Mouse (Mus musculus): ENCODE results near the gene Plek2. TPM values are rescaled to one million over a fixed set of nuclear protein-coding genes. Genes with fewer than 3 reads are reported as not detected.
A peak's percentile ranks its signal among the peaks of the same experiment; 100 is the strongest.
"Not testable (repeated sequence)": the region's sequence is repeated elsewhere in the genome, so short reads cannot be mapped to it uniquely, and the experiment has no call there.

Plek2 gene
- 0.38 and 0.85 TPM in 2 replicates for total RNA-seq (2021)
- long read RNA-seq, experiment 1, result 0 reads
- long read RNA-seq, experiment 2, partial matches to known transcripts, result 0 of 4 reads
- long read RNA-seq, experiment 2, other reads (novel, unspliced or antisense), result 0 of 4 reads

DNA sequence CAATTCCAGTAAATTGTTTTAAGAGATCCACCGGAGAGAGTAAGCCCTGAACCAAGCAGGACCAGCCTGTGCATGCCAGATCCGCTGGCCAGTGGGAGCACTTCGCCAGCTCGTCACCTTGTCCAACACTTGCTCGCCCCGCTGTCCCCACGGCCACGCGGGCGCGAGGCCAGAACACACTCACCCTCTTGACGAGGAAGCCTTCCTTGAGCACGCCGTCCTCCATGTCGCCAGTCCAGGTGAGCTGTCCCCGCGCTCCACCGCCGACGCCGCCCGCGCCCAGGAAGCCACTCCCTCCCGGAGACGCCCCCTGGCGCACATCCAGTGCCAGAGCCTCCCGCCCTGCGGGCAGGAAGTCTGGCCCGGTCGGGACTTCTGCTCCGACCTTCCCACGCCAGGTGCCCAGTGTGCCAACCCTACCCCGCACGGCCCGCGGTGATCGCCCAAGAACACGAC, at the start of gene Plek2:
TSS of gene Plek2 (minus strand) at position 258 of the 456 bp plus-strand sequence.
- DNase-seq, result peak; percentile 89

GRCm38 (mm10) chr12:78956405-78956804, 49.6 kb upstream of the Plek2 start:
- DNase-seq, result no peak

DNA sequence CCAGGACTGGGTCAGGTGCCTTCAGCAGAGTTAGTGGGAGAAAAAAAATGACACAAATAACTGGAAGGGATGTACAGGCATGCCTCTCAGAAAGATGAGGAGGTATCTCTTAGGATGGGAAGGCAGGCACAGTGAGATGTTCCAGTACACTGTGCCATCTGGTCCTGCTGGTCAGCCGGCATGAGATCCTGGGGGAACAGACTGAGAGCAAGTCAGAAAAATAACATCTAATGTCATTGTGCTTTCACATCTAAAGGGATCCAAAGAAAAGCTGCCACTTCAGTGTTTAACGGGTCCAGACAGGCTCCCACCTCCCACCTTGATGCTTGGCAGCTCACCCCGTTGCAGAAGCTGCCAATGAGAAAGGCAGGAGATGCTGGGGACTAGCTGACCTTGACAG, 45.7 kb upstream of the Plek2 start:
- DNase-seq, result no peak

GRCm38 (mm10) chr12:78952053-78952452, 45.3 kb upstream of the Plek2 start:
- DNase-seq, result no peak

GRCm38 (mm10) chr12:78947661-78948060, 40.9 kb upstream of the Plek2 start:
- DNase-seq, result no peak

GRCm38 (mm10) chr12:78947161-78947560, 40.4 kb upstream of the Plek2 start:
- no peak for DNase-seq

- DNase-seq, result no peak
Measured at GRCm38 (mm10) chr12:78942931-78943330, 36.2 kb upstream of the Plek2 start.

DNA sequence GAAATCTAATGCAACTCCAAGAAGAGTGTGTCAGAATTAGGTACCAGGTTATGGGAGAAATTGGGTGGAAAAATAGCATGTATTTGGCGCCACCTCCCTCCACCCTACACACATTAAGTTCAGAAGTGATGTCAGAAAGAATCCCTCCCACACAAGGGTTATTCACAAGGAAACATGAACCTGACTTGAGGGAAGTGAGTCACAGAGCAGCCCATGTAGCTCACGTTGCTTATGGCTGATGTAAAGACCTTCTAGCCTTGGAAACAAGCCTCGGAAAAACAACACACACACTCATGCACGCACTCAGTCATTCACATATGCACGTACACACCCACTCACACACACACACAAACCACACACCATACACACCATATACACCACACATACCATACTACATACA, 33.3 kb upstream of the Plek2 start:
- no peak for DNase-seq

- DNase-seq, result no peak
Measured at GRCm38 (mm10) chr12:78939393-78940037, 32.8 kb upstream of the Plek2 start.

- DNase-seq, result no peak
Measured at GRCm38 (mm10) chr12:78936494-78936893, 29.7 kb upstream of the Plek2 start.

DNA sequence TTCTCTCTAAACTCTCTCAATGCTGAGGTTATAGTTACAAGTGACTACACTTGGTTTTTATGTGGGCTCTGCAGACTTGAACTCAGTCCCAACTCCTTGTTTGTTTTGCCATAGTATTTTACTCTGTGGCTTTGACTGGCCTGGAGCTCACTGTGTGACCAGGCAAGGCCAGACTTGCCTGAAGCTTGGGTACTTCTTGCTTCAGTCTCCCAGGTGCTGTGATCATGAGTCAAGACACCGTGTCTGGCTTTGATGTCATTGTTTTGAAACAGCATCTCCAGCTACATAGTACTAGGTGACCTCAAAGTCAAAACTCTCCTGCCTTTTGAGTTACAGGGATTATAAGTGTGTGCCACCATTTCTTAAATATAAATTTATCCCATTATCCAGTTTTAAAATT, 23.1 kb upstream of the Plek2 start:
- DNase-seq, result no peak

- DNase-seq, result no peak
Measured at GRCm38 (mm10) chr12:78927287-78927686, 20.5 kb upstream of the Plek2 start.

DNA sequence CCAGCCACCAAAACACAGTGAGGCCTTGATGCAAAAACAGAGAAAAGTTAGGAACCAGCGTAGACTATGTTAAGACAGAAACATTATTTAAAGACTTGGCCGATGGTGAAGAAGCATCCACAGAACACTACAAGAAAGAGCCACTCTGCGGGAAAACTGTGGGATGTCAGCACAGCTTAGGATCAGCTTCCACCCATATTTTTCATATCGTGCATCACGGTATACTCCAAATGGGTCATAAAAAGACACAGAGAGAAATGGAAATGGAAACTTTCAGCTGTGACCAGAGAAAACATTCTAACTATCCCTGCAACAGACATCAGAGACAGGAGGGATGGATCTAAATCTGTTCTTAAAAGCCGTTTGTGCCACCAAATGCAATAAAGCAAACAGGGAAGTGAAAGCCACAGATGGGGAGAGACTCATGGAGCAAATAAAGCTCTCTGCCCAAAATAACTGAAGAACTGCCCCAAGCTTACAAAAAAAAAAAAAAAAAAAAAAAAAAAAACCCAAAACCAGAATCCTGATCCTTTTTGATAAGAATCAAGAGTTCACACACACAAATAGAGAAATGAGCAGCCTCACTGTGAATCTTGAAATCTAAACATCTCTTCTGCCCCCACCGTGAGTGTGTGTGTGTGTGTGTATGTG, 16.9 kb upstream of the Plek2 start:
- DNase-seq, result no peak

- DNase-seq, result not testable (repeated sequence)
Measured at GRCm38 (mm10) chr12:78922977-78923376, 16.2 kb upstream of the Plek2 start.

DNA sequence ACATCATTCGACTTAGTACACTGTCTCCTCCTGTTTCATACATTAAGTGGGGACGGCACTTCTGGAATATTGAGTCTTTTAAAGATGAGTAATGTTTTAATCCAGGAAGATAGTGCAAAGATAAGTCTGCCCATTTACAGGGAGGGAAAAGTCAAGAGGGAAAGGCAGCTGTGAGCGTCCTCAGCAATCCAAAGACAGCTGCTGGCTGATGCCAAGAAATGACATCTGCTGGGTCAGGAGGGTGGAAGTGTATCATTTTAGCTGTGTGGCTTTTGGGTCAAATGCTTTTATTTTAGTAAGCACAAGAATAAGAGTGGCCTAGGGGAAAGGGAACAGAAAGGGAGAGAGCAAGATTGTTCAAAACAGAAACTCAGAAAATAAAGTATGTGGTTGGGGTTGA, 15.3 kb upstream of the Plek2 start:
- no peak for DNase-seq

- no peak for DNase-seq
Measured at GRCm38 (mm10) chr12:78921421-78921820, 14.7 kb upstream of the Plek2 start.

GRCm38 (mm10) chr12:78919079-78919712, 12.4 kb upstream of the Plek2 start:
- DNase-seq, result peak; percentile 73

DNA sequence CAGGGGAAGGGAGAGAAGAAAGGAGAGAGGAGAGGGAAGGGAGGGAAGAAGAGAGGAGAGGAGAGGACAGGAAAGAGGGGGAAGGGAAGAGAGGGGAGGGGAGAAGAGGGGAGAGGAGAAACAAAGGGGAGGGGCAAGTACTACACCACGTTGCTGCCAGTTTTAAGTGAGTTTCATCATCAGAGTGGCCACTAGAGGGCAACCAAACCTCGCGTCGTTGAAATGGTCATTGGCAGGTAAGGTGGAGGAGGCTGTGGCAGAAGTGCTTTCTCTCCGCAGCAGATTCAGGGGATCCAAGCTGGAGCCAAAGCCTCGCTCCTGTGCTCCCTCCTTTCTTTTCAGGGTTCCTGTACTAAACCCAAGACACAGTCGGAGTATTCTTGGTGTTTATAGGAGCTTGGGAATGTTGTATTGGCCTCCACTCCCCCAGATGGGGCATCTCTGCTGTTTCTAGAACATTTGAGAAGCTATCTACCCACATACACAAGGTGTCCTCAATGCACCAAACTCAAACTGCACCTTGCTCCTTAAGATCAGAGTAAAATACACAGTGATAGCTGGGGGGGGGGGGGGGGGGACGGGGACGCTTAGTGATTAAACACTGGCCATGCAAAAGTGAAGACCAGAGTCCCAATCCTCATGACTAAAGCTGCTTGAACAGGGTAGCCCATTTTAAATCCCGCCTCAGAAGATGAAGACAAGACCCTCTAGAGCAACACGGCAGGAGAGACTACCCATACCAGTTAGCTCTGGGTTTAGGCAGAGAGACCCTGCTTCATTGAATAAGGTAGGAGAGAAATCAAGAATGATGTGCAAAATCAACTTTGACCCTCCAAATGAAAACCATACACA, 11.7 kb upstream of the Plek2 start:
- DNase-seq, result peak; percentile 86

GRCm38 (mm10) chr12:78916278-78916677, 9.5 kb upstream of the Plek2 start:
- no peak for DNase-seq

- no peak for DNase-seq
Measured at GRCm38 (mm10) chr12:78915561-78915960, 8.8 kb upstream of the Plek2 start.

GRCm38 (mm10) chr12:78914458-78914857, 7.7 kb upstream of the Plek2 start:
- DNase-seq, result no peak

GRCm38 (mm10) chr12:78911707-78912417, 5.1 kb upstream of the Plek2 start:
- peak; percentile 37 for DNase-seq

All from adrenal gland, postnatal 14 days (tissue).